8 mouse cellular contexts compared by ENCODE assay signal in genomic region chr3:61363161-61363988, GRCm38 (mm10). TPM values are rescaled to one million over a fixed set of nuclear protein-coding genes. Genes with fewer than 3 reads are reported as not detected.
DNase-seq lines count a peak whose midpoint lies in the region; ATAC-seq and TF ChIP-seq lines count a peak whose summit lies in the region.

No protein-coding gene starts in this region.

- H3K27me3 ChIP-seq in forebrain, embryonic 12.5 days, result no peaks in the 10 kb centered on the region
- H3K27me3 ChIP-seq in heart, postnatal 0 days (ENCODE audit: control insufficient read depth, insufficient read depth, low read length), result no peaks in the 10 kb centered on the region
- H3K27me3 ChIP-seq in liver, embryonic 16.5 days (ENCODE audit: control insufficient read depth, insufficient read depth, low read depth, low read length), result peaks cover 3% of the 10 kb centered on the region; the same call in 1 of the 2 replicates
- H3K27me3 ChIP-seq in neural tube, embryonic 13.5 days, result no peaks in the 10 kb centered on the region
- no peaks in the 10 kb centered on the region; the same call in 1 of the 2 replicates for H3K27me3 ChIP-seq in testis, adult 2 months (ENCODE audit: control insufficient read depth, insufficient read depth, low read length)

- under 1% methylated on average over 30 of the region's 30 CpGs for WGBS in forebrain, embryonic 12.5 days
- WGBS in heart, postnatal 0 days, result under 1% methylated on average over 30 of the region's 30 CpGs
- WGBS in liver, embryonic 16.5 days (ENCODE audit: insufficient replicate concordance), result under 1% methylated on average over 30 of the region's 30 CpGs
- under 1% methylated on average over 30 of the region's 30 CpGs for WGBS in neural tube, embryonic 13.5 days

- peak overlapping the region; percentile 85 for H3K4me2 ChIP-seq in forebrain, embryonic 12.5 days
- peak overlapping the region; percentile 94 for H3K4me2 ChIP-seq in heart, postnatal 0 days (ENCODE audit: low read depth, low read length)
- peak overlapping the region; percentile 97 for H3K4me2 ChIP-seq in liver, embryonic 16.5 days (ENCODE audit: low read depth, low read length)
- peak overlapping the region; percentile 95 for H3K4me2 ChIP-seq in neural tube, embryonic 13.5 days

- no peak for TF ChIP-seq EP300 in heart, postnatal 0 days (IDR thresholded peaks at IDR 0.05; ENCODE audit: low read depth)

- H3K4me1 ChIP-seq in forebrain, embryonic 12.5 days, result peaks cover 22% of the 10 kb centered on the region
- peaks cover 10% of the 10 kb centered on the region; the same call in 1 of the 2 replicates for H3K4me1 ChIP-seq in heart, postnatal 0 days (ENCODE audit: control insufficient read depth, insufficient read depth)
- peaks cover 18% of the 10 kb centered on the region for H3K4me1 ChIP-seq in liver, embryonic 16.5 days (ENCODE audit: control insufficient read depth, low read depth, low read length)
- peaks cover 33% of the 10 kb centered on the region for H3K4me1 ChIP-seq in neural tube, embryonic 13.5 days (replicated peaks)
- H3K4me1 ChIP-seq in testis, adult 2 months (ENCODE audit: control insufficient read depth, insufficient read depth, low read length), result peaks cover 18% of the 10 kb centered on the region

- TF ChIP-seq CTCF in heart, postnatal 0 days (IDR thresholded peaks at IDR 0.05; ENCODE audit: low read depth), result no peak
- no peak for TF ChIP-seq CTCF in testis, adult 2 months (IDR thresholded peaks at IDR 0.05; ENCODE audit: control insufficient read depth, insufficient read depth, insufficient replicate concordance, low read depth, low read length)

- 0 out of 2 replicates have a peak, but pooled peaks have one; percentile 10 for TF ChIP-seq POLR2A in testis, adult 2 months (IDR thresholded peaks at IDR 0.05; ENCODE audit: control insufficient read depth, low read depth, low read length)

- DNase-seq in CD8-positive naive resting alpha-beta T cell, adult 2 months (ENCODE audit: low read depth in 2 of 2, low spot score in 2 of 2), result peak; percentile 72 to 75
- peak; percentile 84 for DNase-seq in c-Kit-positive CD71-positive TER-119-positive erythroid progenitor cells, embryonic 14.5 days (ENCODE audit: low spot score)
- peak; percentile 99 for DNase-seq in heart, postnatal 0 days (ENCODE audit: low spot score)
- DNase-seq in kidney, postnatal 4 days, result peak; percentile 91 to 95

- H3K9me3 ChIP-seq in forebrain, embryonic 12.5 days, result no peaks in the 10 kb centered on the region
- H3K9me3 ChIP-seq in heart, postnatal 0 days (replicated peaks; ENCODE audit: control insufficient read depth, low read length), result no peaks in the 10 kb centered on the region
- H3K9me3 ChIP-seq in liver, embryonic 16.5 days (replicated peaks; ENCODE audit: control insufficient read depth, low read length), result no peaks in the 10 kb centered on the region
- no peaks in the 10 kb centered on the region for H3K9me3 ChIP-seq in neural tube, embryonic 13.5 days

- peak overlapping the region; percentile 63 for H3K9ac ChIP-seq in forebrain, embryonic 12.5 days
- peak overlapping the region; percentile 75 for H3K9ac ChIP-seq in heart, postnatal 0 days (replicated peaks; ENCODE audit: low read depth, low read length)
- peak overlapping the region; percentile 64 for H3K9ac ChIP-seq in liver, embryonic 16.5 days (ENCODE audit: low read depth, low read length)
- H3K9ac ChIP-seq in neural tube, embryonic 13.5 days, result peak overlapping the region; percentile 72

- H3K36me3 ChIP-seq in forebrain, embryonic 12.5 days (replicated peaks), result no peaks in the 10 kb centered on the region; the same call in 1 of the 2 replicates
- H3K36me3 ChIP-seq in heart, postnatal 0 days (replicated peaks; ENCODE audit: control insufficient read depth, insufficient read depth, low read length), result no peaks in the 10 kb centered on the region
- no peaks in the 10 kb centered on the region for H3K36me3 ChIP-seq in liver, embryonic 16.5 days (ENCODE audit: control insufficient read depth, insufficient read depth)
- H3K36me3 ChIP-seq in neural tube, embryonic 13.5 days, result no peaks in the 10 kb centered on the region
- H3K36me3 ChIP-seq in testis, adult 2 months (ENCODE audit: control insufficient read depth, insufficient read depth, low read length), result no peaks in the 10 kb centered on the region

- peak; percentile 93 for ATAC-seq in forebrain, embryonic 12.5 days (ENCODE audit: low FRiP score)
- ATAC-seq in heart, postnatal 0 days (ENCODE audit: insufficient read depth, low read depth), result peak; percentile 93
- peak; percentile 79 for ATAC-seq in liver, embryonic 16.5 days (ENCODE audit: low read depth)
- peak; percentile 95 for ATAC-seq in neural tube, embryonic 13.5 days (ENCODE audit: low read depth)

- peak overlapping the region; percentile 90 for H3K27ac ChIP-seq in forebrain, embryonic 12.5 days
- H3K27ac ChIP-seq in heart, postnatal 0 days (ENCODE audit: low read depth), result peak overlapping the region; percentile 95
- H3K27ac ChIP-seq in liver, embryonic 16.5 days (ENCODE audit: low read length), result peak overlapping the region; percentile 37
- H3K27ac ChIP-seq in neural tube, embryonic 13.5 days (replicated peaks), result peak overlapping the region; percentile 82
- peak overlapping the region; percentile 78 for H3K27ac ChIP-seq in testis, adult 2 months (ENCODE audit: control insufficient read depth, insufficient read depth, low read depth, low read length)

- peak overlapping the region; percentile 88 for H3K4me3 ChIP-seq in forebrain, embryonic 12.5 days (replicated peaks)
- peak overlapping the region; percentile 81 for H3K4me3 ChIP-seq in heart, postnatal 0 days (ENCODE audit: low read depth, low read length)
- H3K4me3 ChIP-seq in liver, embryonic 16.5 days (ENCODE audit: low read depth, low read length), result peak overlapping the region; percentile 74
- peak overlapping the region; percentile 83 for H3K4me3 ChIP-seq in neural tube, embryonic 13.5 days
- peak overlapping the region; percentile 79 for H3K4me3 ChIP-seq in testis, adult 2 months (ENCODE audit: control insufficient read depth, low read depth, low read length)

RNA-seq across cellular contexts. Expression of gene Rap2b, which starts 1.9 kb away (rescaled TPM):
- 15.7 and 16.7 TPM in 2 replicates for polyA plus RNA-seq in forebrain, embryonic 12.5 days (2016; fragmentation: Nextera tagmentation; extraction: Ambion mirVana)
- 2.1 and 4.2 TPM in 2 replicates for total RNA-seq in heart, postnatal 0 days (2014; rRNA removed; ENCODE audit: low replicate concordance)
- 4.7 and 5.1 TPM in 2 replicates for polyA plus RNA-seq in heart, postnatal 0 days (2015; fragmentation: Nextera tagmentation; extraction: Ambion mirVana)
- polyA plus RNA-seq in liver, embryonic 16.5 days (2015; fragmentation: Nextera tagmentation; extraction: Ambion mirVana), result 1.9 and 2.0 TPM in 2 replicates
- polyA plus RNA-seq in neural tube, embryonic 13.5 days (2015; fragmentation: Nextera tagmentation; extraction: Ambion mirVana), result 9.5 and 11.3 TPM in 2 replicates
- 1.4 and 1.6 TPM in 2 replicates for polyA plus RNA-seq in testis, adult 2 months (2012; rRNA removed)

RNA-seq across cellular contexts. Expression of gene B430305J03Rik, which starts 2.4 kb away (rescaled TPM):
- polyA plus RNA-seq in forebrain, embryonic 12.5 days (2016; fragmentation: Nextera tagmentation; extraction: Ambion mirVana), result not detected in 2 replicates
- total RNA-seq in heart, postnatal 0 days (2014; rRNA removed; ENCODE audit: low replicate concordance), result 0.04 TPM in 1 of 2 replicates, not detected in the other
- polyA plus RNA-seq in heart, postnatal 0 days (2015; fragmentation: Nextera tagmentation; extraction: Ambion mirVana), result not detected in 2 replicates
- polyA plus RNA-seq in liver, embryonic 16.5 days (2015; fragmentation: Nextera tagmentation; extraction: Ambion mirVana), result not detected in 2 replicates
- polyA plus RNA-seq in neural tube, embryonic 13.5 days (2015; fragmentation: Nextera tagmentation; extraction: Ambion mirVana), result not detected in 2 replicates
- 0.06 and 0.07 TPM in 2 replicates for polyA plus RNA-seq in testis, adult 2 months (2012; rRNA removed)

Comparison
In these comparisons a context has a peak if more than half of its experiments do, and no peak if none do; other contexts are left out.
1. Peak in every context shown above with its lines: DNase-seq, ATAC-seq, H3K4me3 ChIP-seq and H3K27ac ChIP-seq.
2. H3K27ac ChIP-seq: peak in every context shown above with its lines; median percentile 95 in heart, postnatal 0 days; 90 in forebrain, embryonic 12.5 days; 82 in neural tube, embryonic 13.5 days; 78 in testis, adult 2 months; 37 in liver, embryonic 16.5 days.